Mouse (Mus musculus) left cerebral cortex, postnatal 25 days (tissue): Measurements from ENCODE around the gene Grb2. TPM values are rescaled to one million over a fixed set of nuclear protein-coding genes. Genes with fewer than 3 reads are reported as not detected.

Experiments
- DNase-seq, 2 experiments: peaks; one replicate each; pipeline ENCODE4 v3.0.0; 2022; ENCODE audit warnings: low spot score in 2 of 2, mixed read lengths in 1 of 2
- intact Hi-C: fragments of 180-260 bp; cut with DNase I; formaldehyde crosslinking; loops from one replicate; pipeline ENCODE4 v1.15.1; 2025
- total RNA-seq, 2 experiments: library from RNA; stranded (reverse); gene quantifications; 2 replicates each; pipeline ENCODE4 v1.2.3; 2021

The Grb2 gene
- total RNA-seq, 2 experiments from 2014 or later: 204 TPM

- intact Hi-C loops: no loop called here
- DNase-seq: no peak
These were observed 92.0 kb downstream of the Grb2 start for GRCm38 (mm10) chr11:115616371-115616770.

- intact Hi-C loops: no loop called here
- no peak for DNase-seq
These were observed 92.5 kb downstream of the Grb2 start for GRCm38 (mm10) chr11:115615875-115616274.

GRCm38 (mm10) chr11:115615108-115615825, 93.1 kb downstream of the Grb2 start:
- intact Hi-C loops: no loop called here
- DNase-seq: no peak

GRCm38 (mm10) chr11:115614346-115615107, 93.9 kb downstream of the Grb2 start:
- intact Hi-C loops: no loop called here

GRCm38 (mm10) chr11:115613138-115613945, 95.1 kb downstream of the Grb2 start:
- no peak for DNase-seq
- intact Hi-C loops: no loop called here

More at GRCm38 (mm10) chr11:115614346-115615107, 93.9 kb downstream of the Grb2 start:
- DNase-seq: no peak

GRCm38 (mm10) chr11:115612410-115613137, 95.8 kb downstream of the Grb2 start, which contains the start of gene Mif4gd:
TSS of gene Mif4gd (minus strand) at chr11:115612969.
- DNase-seq: peak; percentile 68 to 75
- intact Hi-C loops: no loop called here

GRCm38 (mm10) chr11:115612059-115612409, 96.4 kb downstream of the Grb2 start:
- intact Hi-C loops: no loop called here
- peak; percentile 34 to 56 for DNase-seq

GRCm38 (mm10) chr11:115611173-115611572, 97.2 kb downstream of the Grb2 start:
- DNase-seq: no peak
- intact Hi-C loops: no loop called here

GRCm38 (mm10) chr11:115609576-115609975, 98.8 kb downstream of the Grb2 start:
- DNase-seq: no peak
- intact Hi-C loops: no loop called here

- intact Hi-C loops: no loop called here
- peak in 1 of 2 experiments; percentile 35 for DNase-seq
These were observed 99.7 kb downstream of the Grb2 start for GRCm38 (mm10) chr11:115608421-115609399.

GRCm38 (mm10) chr11:115606733-115607132, 101.7 kb downstream of the Grb2 start:
- no peak for DNase-seq
- intact Hi-C loops: no loop called here

GRCm38 (mm10) chr11:115604304-115604696, 104.1 kb downstream of the Grb2 start:
- intact Hi-C loops: no loop called here
- no peak for DNase-seq

- intact Hi-C loops: no loop called here
These were observed 104.7 kb downstream of the Grb2 start, which contains the start of the genes Mrps7 and Gga3 for GRCm38 (mm10) chr11:115603476-115604303. TSS of gene Mrps7 (plus strand) at chr11:115603925. TSS of gene Gga3 (minus strand) at chr11:115604051.

GRCm38 (mm10) chr11:115603128-115603475, 105.3 kb downstream of the Grb2 start:
- peak in 1 of 2 experiments; percentile 30 for DNase-seq
- intact Hi-C loops: no loop called here

More at GRCm38 (mm10) chr11:115603476-115604303, 104.7 kb downstream of the Grb2 start, which contains the start of the genes Mrps7 and Gga3:
- DNase-seq: peak; percentile 88 to 93

GRCm38 (mm10) chr11:115601174-115601573, 107.2 kb downstream of the Grb2 start:
- intact Hi-C loops: no loop called here
- DNase-seq: no peak

- DNase-seq: no peak
- intact Hi-C loops: no loop called here
These were observed 107.7 kb downstream of the Grb2 start for GRCm38 (mm10) chr11:115600743-115601142.

- intact Hi-C loops: no loop called here
- peak in 1 of 2 experiments; percentile 86 for DNase-seq
These were observed 108.7 kb downstream of the Grb2 start for GRCm38 (mm10) chr11:115599722-115600121.
